Mouse (Mus musculus): ENCODE results near the gene Cib3.

The Cib3 gene

DNA sequence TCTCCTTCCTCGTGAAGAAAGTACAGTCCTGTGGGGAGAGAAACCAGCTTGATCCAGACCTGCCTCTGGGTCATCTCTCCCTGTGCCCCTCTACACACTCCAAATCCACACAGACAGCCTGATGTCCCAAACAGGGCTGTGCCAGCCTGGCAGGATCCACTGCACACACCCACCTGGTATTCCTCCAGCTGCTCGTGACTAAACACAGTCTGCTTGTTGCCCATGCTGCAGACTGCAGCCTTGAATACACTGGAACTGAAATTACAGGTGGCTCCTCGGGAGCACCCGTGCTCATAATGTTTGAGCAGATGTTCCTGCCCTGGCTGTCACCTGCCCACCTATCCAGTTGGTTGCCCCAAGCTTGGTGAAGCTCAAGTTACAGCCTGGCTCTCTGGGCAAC lies at the start of gene Cib3:
Cib3 (minus strand) TSS at position 87 of the 400 bp plus-strand sequence.
- peak; percentile 33 for DNase-seq

GRCm38 (mm10) chr8:72261872-72262271 lies 49.2 kb upstream of the Cib3 start:
- DNase-seq = no peak

DNA sequence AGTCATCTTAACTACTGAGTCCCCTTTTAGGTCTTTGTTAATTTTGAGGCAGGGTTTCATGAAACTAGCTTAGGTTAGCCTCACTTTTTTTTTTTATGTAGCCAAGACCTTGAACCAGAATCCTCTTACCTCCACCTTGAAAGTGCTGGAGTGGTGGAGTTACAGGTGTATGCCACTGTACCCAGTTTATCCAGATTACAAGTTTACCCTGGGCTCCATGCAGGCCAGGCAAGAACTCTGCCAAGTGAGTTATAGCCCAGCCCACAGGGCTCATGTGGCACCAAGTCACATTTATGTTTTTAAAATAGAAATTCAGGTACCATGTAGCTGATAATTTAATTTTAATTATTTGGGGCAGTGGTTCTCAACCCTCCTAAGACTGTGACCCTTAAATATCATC lies 48.8 kb upstream of the Cib3 start:
- no peak for DNase-seq

- no peak for DNase-seq
Measured at GRCm38 (mm10) chr8:72261019-72261418, 48.4 kb upstream of the Cib3 start.

GRCm38 (mm10) chr8:72260585-72260984 lies 47.9 kb upstream of the Cib3 start:
- no peak for DNase-seq

DNA sequence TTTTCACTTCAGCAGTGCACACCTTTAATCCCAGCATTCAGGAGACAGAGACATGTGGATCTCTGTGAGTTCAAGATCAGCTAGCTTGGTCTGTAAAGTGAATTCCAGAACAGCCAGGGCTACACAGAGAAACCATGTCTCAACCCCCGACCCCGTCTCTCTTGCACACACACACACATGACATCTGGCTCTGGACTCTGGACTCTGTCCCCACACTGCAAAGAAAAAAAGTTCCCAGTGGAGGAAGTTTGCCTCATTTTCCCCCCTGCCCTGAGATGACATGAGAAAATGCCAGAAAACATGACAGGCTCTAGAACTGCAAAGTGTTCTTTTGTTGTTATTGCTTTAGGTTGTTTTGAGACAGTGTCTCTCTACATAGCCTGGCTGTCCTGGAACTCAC lies 47.2 kb upstream of the Cib3 start:
- no peak for DNase-seq

DNA sequence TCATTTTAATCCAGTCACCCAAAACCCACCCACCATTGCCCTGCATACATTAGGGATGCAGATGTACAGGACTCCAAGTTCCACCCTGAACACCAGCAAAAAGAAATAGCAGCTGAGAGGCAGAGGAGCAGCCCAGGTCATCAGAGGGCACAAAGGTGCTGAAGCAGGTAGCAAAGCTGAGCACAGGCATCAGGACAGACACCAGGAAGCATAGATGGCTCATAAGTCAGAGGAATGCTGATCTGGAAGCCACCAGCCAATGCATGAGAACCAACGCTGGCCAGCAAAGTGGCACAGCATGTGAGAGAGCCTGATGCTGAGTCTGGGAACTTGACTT lies 45.2 kb upstream of the Cib3 start:
- no peak for DNase-seq

- no peak for DNase-seq
Measured at GRCm38 (mm10) chr8:72257171-72257901, 44.7 kb upstream of the Cib3 start.

- no peak for DNase-seq
Measured at GRCm38 (mm10) chr8:72244610-72245009, 32.0 kb upstream of the Cib3 start.

- DNase-seq = no peak
Measured at GRCm38 (mm10) chr8:72242226-72242625, 29.6 kb upstream of the Cib3 start.

- no peak for DNase-seq
Measured at GRCm38 (mm10) chr8:72240951-72241350, 28.3 kb upstream of the Cib3 start.

- DNase-seq = peak; percentile 31
Measured at GRCm38 (mm10) chr8:72240403-72240763, 27.7 kb upstream of the Cib3 start.

DNA sequence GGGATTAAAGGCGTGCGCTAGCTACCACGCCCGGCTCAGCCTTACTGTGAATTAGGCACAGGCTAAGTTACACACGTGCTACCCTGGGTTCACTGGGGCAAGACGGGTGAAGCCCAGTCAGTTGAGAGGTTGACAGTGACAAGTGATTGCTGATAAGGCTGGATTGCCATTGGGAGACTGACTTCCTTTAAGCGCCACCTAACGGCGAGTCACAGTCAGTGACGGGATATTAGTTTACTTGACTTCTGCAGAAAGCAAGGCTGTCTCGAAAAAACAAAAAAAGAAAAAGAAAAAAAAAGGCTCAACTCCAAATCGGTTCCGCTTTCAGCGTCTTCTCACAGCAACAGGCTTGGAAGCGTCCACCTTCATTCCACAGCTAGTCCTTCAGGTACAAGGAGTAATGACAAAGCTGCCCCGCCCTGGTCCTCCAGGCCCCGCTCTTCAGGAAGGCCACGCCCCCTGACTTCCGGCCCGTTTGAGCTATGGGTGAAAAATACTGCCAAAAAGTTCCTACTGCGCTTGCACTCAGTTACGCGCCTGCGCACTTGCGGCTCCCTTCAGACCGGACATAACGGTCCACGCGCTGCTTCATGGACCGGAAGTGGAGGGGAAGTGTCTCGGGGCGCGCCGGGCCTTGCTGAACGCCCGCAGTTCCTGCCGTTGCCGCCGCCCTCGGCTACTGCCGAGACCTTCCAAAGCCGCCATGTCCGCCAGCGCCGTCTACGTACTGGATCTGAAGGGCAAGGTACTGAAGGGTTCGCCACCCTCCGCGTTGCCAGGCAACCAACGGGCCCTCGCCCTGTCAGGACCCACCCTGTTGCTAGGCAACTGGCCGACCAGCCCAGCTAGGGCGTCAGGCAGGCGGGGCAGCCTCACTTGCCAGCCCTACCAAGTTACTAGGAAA lies 27.1 kb upstream of the Cib3 start, which contains the start of gene Ap1m1:
Ap1m1 (plus strand) TSS at position 520 of the 904 bp plus-strand sequence.
- peak; percentile 99 for DNase-seq

DNA sequence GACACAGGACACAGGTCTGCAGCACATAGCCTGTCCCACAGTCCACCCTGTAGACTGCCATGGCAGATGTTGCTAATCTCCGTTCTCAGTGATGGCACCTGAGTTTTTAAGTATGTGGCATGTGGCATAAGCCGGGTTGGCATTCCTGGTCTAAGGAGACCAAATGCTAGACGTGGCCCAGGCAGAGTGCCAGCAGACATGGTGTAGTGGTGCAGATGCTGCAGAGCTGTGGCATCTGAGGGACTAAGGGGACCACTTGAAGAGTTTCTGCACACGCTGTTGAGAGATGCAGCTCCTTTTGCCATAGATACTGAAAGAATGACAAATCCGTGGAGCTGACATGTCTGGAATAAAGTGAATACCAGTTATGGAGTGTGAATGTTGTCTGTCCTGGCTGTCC lies 10.0 kb upstream of the Cib3 start:
- no peak for DNase-seq

DNA sequence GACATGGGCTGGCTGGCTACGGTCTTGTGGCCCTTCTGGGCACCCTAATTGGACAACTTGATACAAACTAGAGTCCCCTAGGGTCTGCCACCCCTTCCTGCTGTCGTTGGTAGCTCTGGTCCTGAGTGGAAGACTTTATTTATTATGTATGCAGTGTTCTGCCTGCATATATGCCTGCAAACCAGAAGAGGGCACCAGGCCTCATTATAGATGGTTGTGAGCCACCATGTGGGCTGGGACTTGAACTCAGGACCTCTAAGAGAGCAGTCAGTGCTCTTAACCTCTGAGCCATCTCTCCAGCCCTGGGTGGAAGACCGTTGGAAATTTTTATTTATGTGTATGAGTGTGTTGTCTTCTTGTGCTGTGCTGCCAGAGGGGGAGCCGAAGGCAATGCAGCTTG lies 8.1 kb upstream of the Cib3 start:
- no peak for DNase-seq

- DNase-seq = peak; percentile 94
Measured at GRCm38 (mm10) chr8:72219541-72220363, 7.1 kb upstream of the Cib3 start, which contains the start of gene Fam32a. TSS of gene Fam32a (plus strand) at chr8:72219730.

- DNase-seq = no peak
Measured at GRCm38 (mm10) chr8:72218781-72219540, 6.3 kb upstream of the Cib3 start.

GRCm38 (mm10) chr8:72215871-72216270 lies 3.2 kb upstream of the Cib3 start:
- no peak for DNase-seq

DNA sequence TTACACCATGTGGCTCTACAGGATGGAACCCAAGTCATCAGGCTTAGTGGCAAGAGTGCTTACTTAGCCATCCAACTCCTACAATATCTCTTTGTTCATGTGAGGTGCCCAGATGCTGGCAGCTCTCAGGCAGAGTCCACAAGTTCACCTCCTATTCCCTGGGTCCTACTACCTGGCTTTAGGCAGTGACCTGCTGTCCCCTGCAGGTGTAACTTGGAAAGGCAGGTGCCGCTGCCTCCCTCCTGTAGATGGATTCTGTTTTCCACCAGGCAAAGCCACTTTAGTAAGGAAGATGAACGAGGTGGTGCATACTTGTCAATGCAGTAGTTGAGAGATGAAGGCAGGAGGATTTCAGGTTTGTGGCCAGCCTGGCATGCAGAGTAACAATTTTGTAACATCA lies 2.4 kb upstream of the Cib3 start:
- no peak for DNase-seq

DNA sequence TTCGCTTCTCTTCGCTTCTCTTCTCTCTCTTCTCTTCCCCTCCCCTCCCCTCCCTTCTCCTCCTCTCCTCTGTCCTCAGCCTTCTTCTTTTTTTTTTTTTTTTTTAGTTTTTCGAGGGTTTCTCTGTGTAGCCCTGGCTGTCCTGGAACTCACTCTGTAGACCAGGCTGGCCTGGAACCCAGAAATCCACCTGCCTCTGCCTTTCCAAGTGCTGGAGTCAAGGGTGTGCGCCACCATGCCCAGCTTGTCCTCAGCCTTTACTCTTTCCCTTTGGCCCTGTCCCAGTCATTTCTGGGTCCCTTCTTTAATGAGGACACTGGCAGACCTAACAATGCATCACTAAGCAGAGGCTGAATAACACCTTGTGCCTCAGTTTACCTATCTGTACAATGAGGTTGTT lies 899 bp upstream of the Cib3 start, which contains the start of gene Gm11034:
Gm11034 (minus strand) TSS at position 101 of the 400 bp plus-strand sequence.
- DNase-seq = no peak

DNA sequence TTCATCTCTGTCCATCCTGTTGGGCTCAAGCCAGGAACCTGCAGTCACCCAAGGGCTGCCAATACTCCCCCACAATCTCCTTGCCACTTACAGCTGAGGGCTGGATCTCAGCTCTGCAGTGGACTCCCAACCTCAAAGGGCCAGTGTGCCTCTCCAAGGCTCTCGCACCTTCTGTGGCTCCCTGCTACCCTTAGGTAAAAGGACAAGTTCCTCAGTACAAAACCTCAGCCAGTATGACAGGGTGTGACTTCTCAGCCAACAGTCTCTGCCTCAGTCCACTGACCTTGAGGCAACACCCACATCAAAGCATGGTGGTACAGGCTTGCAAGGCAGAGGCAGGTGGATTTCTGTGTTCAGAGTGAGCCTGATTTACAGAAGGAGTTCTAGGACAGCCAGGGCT lies 791 bp downstream of the Cib3 start:
- DNase-seq = no peak

GRCm38 (mm10) chr8:72210710-72211109 lies 1.9 kb downstream of the Cib3 start:
- no peak for DNase-seq

Data from layer of hippocampus, adult 9-11 months (tissue).